Mouse (Mus musculus): Measurements from ENCODE around the gene Os9. TPM values are rescaled to one million over a fixed set of nuclear protein-coding genes. Genes with fewer than 3 reads are reported as not detected.
"Not testable (repeated sequence)": the region's sequence is repeated elsewhere in the genome, so short reads cannot be mapped to it uniquely, and the experiment has no call there.

Os9 gene
- polyA plus RNA-seq, 1 experiment from 2014 or later: 47.8 TPM

DNA sequence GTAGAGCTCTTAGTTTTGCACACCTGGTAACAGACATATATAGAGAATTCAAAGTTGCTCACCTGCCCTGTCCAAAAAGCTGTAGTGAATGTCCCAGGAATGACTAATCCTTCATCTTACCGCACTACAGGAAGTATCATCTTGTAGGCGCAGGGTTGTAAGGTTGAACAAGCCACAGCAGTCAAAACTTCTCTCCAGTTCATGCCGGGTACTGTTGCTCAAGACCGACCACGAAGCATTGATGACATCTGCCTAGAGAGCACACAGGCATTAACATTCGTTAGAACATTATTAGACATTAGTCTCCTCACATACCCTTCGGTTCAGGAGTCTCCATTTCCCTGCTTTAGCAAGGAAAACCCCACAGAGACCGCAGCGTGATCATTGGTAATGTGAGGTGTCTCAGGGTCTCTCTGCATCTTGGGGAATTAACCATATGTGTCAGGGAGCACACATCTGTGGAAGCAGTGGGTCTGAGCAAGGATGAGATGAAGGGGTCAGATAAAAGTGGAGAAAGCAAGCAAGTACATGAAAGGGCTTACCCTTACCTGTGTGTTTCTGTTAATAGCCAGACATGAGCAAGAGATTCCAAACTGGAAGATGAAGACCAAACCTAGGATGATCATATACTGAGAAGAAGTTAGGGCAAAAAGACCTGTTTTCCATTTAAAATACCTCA, 52.4 kb downstream of the Os9 start:
- no peak overlapping the region for H3K9ac ChIP-seq (replicated peaks; ENCODE audit: low read depth, low read length)
- peaks cover 41% of the 10 kb centered on the region for H3K36me3 ChIP-seq (ENCODE audit: control insufficient read depth, insufficient read depth, low read length)
- ATAC-seq (ENCODE audit: insufficient number of reproducible peaks, insufficient read depth, low FRiP score, low read depth): no peak
- peak overlapping the region; percentile 71 for H3K4me2 ChIP-seq (replicated peaks; ENCODE audit: low read depth, low read length)
- WGBS: 72% methylated on average over 9 of the region's 9 CpGs
- peaks cover 24% of the 10 kb centered on the region; the same call in 1 of the 2 replicates for H3K4me1 ChIP-seq (ENCODE audit: control insufficient read depth, insufficient read depth, low read length)
- peak overlapping the region; percentile 74 for H3K4me3 ChIP-seq (ENCODE audit: low read depth, low read length)
- H3K9me3 ChIP-seq (ENCODE audit: control insufficient read depth, low read depth, low read length): no peaks in the 10 kb centered on the region
- no peak overlapping the region for H3K27ac ChIP-seq (ENCODE audit: low read length)
- H3K27me3 ChIP-seq (ENCODE audit: control insufficient read depth, insufficient read depth, low read length): no peaks in the 10 kb centered on the region

DNA sequence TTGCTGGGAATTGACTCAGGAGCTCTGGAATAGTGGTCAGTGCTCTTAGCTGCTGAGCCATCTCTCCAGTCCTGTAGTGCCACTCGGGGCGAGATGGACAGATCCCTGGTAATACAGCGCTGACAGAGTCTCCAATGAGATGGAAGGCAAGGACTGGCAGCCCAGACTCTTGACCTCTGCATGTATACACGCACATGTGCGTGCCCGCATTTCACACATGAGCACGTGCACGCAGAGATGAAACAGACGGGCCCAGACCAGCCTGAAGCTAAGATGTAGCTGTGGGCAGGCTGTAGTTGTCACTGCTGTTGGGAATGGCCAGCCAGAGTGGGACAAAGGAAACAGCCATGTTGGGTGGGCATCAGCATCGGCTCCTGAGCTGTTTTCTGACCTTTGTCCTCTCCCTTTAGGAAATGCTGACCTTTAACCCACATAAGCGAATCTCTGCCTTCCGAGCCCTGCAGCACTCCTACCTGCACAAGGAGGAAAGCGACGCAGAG, 54.4 kb downstream of the Os9 start:
- Histone ChIP-seq H3K36me3 (ENCODE audit: control insufficient read depth, insufficient read depth, low read length) (peaks cover 41% of the 10 kb centered on the region), H3K9ac (replicated peaks; ENCODE audit: low read depth, low read length) (no peak overlapping the region), H3K4me3 (ENCODE audit: low read depth, low read length) (no peak overlapping the region), H3K4me1 (ENCODE audit: control insufficient read depth, insufficient read depth, low read length) (peaks cover 24% of the 10 kb centered on the region; the same call in 1 of the 2 replicates), H3K27me3 (ENCODE audit: control insufficient read depth, insufficient read depth, low read length) (no peaks in the 10 kb centered on the region), H3K9me3 (ENCODE audit: control insufficient read depth, low read depth, low read length) (no peaks in the 10 kb centered on the region), H3K27ac (ENCODE audit: low read length) (no peak overlapping the region), H3K4me2 (replicated peaks; ENCODE audit: low read depth, low read length) (no peak overlapping the region)
- WGBS: 88% methylated on average over 14 of the region's 14 CpGs
- no peak for ATAC-seq (ENCODE audit: insufficient number of reproducible peaks, insufficient read depth, low FRiP score, low read depth)

DNA sequence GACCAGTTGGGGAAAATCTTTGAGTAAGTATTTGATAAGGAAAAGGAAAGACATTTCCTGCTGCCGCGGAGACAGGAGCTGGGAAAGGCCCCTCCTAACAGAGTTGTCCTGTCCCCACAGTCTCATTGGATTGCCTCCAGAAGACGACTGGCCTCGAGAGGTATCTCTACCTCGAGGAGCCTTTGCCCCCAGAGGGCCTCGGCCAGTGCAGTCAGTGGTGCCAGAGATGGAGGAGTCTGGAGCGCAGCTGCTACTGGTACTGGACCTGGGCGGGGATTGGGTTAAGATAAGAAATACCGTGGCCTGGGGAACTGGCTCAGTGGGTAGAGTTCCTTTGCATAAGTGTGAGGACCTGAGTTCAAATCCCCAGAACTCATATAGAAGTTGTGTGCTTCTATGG, 55.0 kb downstream of the Os9 start:
- Histone ChIP-seq H3K27me3 (ENCODE audit: control insufficient read depth, insufficient read depth, low read length) (no peaks in the 10 kb centered on the region), H3K9ac (replicated peaks; ENCODE audit: low read depth, low read length) (no peak overlapping the region), H3K36me3 (ENCODE audit: control insufficient read depth, insufficient read depth, low read length) (peaks cover 41% of the 10 kb centered on the region), H3K9me3 (ENCODE audit: control insufficient read depth, low read depth, low read length) (no peaks in the 10 kb centered on the region), H3K4me3 (ENCODE audit: low read depth, low read length) (no peak overlapping the region), H3K27ac (ENCODE audit: low read length) (no peak overlapping the region), H3K4me1 (ENCODE audit: control insufficient read depth, insufficient read depth, low read length) (peaks cover 18% of the 10 kb centered on the region; the same call in 1 of the 2 replicates), H3K4me2 (replicated peaks; ENCODE audit: low read depth, low read length) (no peak overlapping the region)
- 80% methylated on average over 9 of the region's 9 CpGs for WGBS
- ATAC-seq (ENCODE audit: insufficient number of reproducible peaks, insufficient read depth, low FRiP score, low read depth): no peak

DNA sequence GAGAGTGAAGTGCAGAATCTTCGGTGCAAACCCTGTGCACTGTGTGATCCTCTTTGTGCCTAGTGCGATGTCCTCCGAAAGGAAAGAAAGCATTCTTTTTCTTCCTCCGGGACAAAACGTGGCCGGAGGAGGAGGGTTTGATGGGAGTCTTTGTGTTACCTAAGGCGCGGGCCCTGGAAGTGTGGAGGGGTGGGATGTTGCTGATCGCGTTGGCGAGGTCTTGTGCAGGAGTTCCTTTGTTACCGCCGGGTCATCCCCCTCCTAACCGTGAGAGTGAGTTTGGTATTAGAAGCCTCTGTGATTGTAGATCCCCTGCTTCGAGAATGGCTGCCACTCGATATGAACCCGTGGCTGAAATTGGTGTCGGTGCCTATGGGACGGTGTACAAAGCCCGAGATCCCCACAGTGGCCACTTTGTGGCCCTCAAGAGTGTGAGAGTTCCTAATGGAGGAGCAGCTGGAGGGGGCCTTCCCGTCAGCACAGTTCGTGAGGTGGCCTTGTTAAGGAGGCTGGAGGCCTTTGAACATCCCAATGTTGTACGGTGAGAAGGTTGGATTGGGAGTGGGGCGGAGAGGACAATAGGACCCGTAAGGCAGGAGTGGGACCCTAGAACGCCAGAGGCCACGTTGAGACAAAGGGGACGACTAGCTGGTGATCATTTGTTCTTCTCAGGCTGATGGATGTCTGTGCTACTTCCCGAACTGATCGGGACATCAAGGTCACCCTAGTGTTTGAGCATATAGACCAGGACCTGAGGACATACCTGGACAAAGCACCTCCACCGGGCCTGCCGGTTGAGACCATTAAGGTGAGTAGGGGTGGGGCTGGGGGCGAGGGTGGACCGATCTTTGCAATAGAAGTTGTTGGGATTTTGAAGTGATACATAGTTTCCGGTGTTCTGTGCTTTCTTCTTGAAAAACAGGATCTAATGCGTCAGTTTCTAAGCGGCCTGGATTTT, 56.7 kb downstream of the Os9 start:
- ATAC-seq (ENCODE audit: insufficient number of reproducible peaks, insufficient read depth, low FRiP score, low read depth): no peak
- Histone ChIP-seq H3K27me3 (ENCODE audit: control insufficient read depth, insufficient read depth, low read length) (no peaks in the 10 kb centered on the region), H3K4me2 (replicated peaks; ENCODE audit: low read depth, low read length) (peak overlapping the region; percentile 85), H3K4me1 (ENCODE audit: control insufficient read depth, insufficient read depth, low read length) (peaks cover 19% of the 10 kb centered on the region), H3K4me3 (ENCODE audit: low read depth, low read length) (peak overlapping the region; percentile 81), H3K9me3 (ENCODE audit: control insufficient read depth, low read depth, low read length) (no peaks in the 10 kb centered on the region), H3K9ac (replicated peaks; ENCODE audit: low read depth, low read length) (peak overlapping the region; percentile 97), H3K36me3 (ENCODE audit: control insufficient read depth, insufficient read depth, low read length) (peaks cover 41% of the 10 kb centered on the region), H3K27ac (ENCODE audit: low read length) (peak overlapping the region; percentile 86)
- 8% methylated on average over 37 of the region's 37 CpGs for WGBS

DNA sequence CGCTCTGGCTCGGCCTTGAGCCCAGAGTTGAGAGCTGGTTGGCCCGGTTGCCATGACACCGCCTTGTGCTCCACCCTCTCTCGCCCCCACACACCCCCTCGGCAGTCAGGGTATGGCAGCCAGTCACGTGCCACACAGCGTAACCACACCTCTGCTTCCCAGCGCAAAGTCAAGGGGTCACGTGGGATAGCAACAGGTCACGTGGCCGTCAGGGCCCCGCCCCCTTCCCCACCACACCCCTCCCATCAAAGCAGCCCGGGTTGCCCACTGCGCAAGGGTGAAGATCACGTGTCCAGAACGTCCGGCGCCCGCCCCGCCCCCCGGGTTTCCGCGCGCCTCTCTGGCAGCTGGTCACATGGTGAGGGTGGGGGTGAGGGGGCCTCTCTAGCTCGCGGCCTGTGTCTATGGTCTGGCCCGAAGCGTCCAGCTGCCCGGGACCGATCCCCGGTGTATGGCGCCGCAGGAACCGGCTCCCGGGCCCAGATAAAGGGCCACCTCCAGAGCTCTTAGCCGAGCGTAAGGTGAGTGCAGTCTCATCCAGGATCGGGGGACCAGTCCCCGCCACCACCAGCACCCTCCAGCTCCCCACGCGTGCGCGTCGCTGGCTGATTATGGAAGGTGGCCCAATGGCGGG, 57.6 kb downstream of the Os9 start, which contains the start of gene Cdk4:
Cdk4 (plus strand) TSS at position 296 of the 634 bp plus-strand sequence.
- H3K9ac ChIP-seq (replicated peaks; ENCODE audit: low read depth, low read length): peak within 1 kb of the TSS; percentile 97
- peak within 1 kb of the TSS; percentile 81 for H3K4me3 ChIP-seq (ENCODE audit: low read depth, low read length)
- ATAC-seq (ENCODE audit: insufficient number of reproducible peaks, insufficient read depth, low FRiP score, low read depth): peak; percentile 91
- H3K27ac ChIP-seq (ENCODE audit: low read length): peak within 1 kb of the TSS; percentile 86
- H3K36me3 ChIP-seq (ENCODE audit: control insufficient read depth, insufficient read depth, low read length): peaks cover 37% of the 10 kb centered on the region
- peak within 1 kb of the TSS; percentile 85 for H3K4me2 ChIP-seq (replicated peaks; ENCODE audit: low read depth, low read length)
- H3K4me1 ChIP-seq (ENCODE audit: control insufficient read depth, insufficient read depth, low read length): peaks cover 18% of the 10 kb centered on the region
- no peaks in the 10 kb centered on the region for H3K9me3 ChIP-seq (ENCODE audit: control insufficient read depth, low read depth, low read length)
- no peaks in the 10 kb centered on the region for H3K27me3 ChIP-seq (ENCODE audit: control insufficient read depth, insufficient read depth, low read length)
- WGBS: under 1% methylated on average over 46 of the region's 46 CpGs

DNA sequence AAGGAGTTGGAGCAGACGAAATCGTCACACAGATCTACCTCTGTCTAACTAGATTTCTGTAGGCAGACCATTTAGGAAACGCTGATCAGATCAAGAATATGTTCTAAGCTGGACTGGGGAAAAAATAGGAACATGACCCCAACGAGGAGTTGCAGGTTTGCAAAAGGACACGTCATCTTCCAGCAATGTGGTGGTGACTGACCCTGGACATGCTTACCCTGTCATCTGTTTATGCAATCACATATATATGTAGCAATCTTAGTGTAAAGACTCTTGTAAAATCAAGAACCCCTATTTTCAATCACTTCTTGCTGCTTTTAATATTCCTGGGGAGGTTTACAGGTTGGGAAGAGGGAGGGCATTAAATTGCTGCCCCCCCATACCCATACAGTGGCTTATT, 58.4 kb downstream of the Os9 start:
- Histone ChIP-seq H3K4me3 (ENCODE audit: low read depth, low read length) (no peak overlapping the region), H3K4me2 (replicated peaks; ENCODE audit: low read depth, low read length) (no peak overlapping the region), H3K9ac (replicated peaks; ENCODE audit: low read depth, low read length) (no peak overlapping the region), H3K36me3 (ENCODE audit: control insufficient read depth, insufficient read depth, low read length) (peaks cover 28% of the 10 kb centered on the region), H3K27me3 (ENCODE audit: control insufficient read depth, insufficient read depth, low read length) (no peaks in the 10 kb centered on the region), H3K9me3 (ENCODE audit: control insufficient read depth, low read depth, low read length) (no peaks in the 10 kb centered on the region), H3K4me1 (ENCODE audit: control insufficient read depth, insufficient read depth, low read length) (peaks cover 21% of the 10 kb centered on the region; the same call in 1 of the 2 replicates), H3K27ac (ENCODE audit: low read length) (no peak overlapping the region)
- 74% methylated on average over 5 of the region's 5 CpGs for WGBS
- ATAC-seq (ENCODE audit: insufficient number of reproducible peaks, insufficient read depth, low FRiP score, low read depth): no peak

- Histone ChIP-seq H3K4me1 (ENCODE audit: control insufficient read depth, insufficient read depth, low read length) (peaks cover 21% of the 10 kb centered on the region; the same call in 1 of the 2 replicates), H3K36me3 (ENCODE audit: control insufficient read depth, insufficient read depth, low read length) (peaks cover 26% of the 10 kb centered on the region)
- not testable (repeated sequence) for H3K4me3 ChIP-seq (ENCODE audit: low read depth, low read length); H3K27me3 ChIP-seq (ENCODE audit: control insufficient read depth, insufficient read depth, low read length); H3K4me2 ChIP-seq (replicated peaks; ENCODE audit: low read depth, low read length); H3K9ac ChIP-seq (replicated peaks; ENCODE audit: low read depth, low read length); ATAC-seq (ENCODE audit: insufficient number of reproducible peaks, insufficient read depth, low FRiP score, low read depth); H3K27ac ChIP-seq (ENCODE audit: low read length); H3K9me3 ChIP-seq (ENCODE audit: control insufficient read depth, low read depth, low read length)
- WGBS: 87% methylated on average over 4 of the region's 4 CpGs
These were observed 58.8 kb downstream of the Os9 start for GRCm38 (mm10) chr10:127062101-127062500.

DNA sequence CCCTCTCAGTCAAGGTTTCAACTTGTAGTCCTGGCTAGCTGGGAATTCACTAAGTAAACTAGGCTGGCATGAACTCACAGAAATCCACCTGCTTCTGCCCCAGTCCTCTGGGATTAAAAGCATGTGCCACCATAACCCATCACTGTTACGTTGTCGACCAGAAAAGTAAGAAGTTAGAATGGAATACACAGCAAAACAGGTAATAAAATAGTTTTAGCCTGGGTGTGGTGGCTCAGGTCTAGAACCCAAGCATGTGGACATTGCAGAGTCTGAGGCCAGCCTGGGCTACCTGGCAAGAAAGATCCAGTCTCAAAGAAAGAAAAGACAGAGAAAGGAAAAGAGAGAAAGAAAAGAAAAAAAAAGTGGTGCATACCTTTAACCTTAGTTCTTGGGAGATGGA, 59.4 kb downstream of the Os9 start:
- H3K36me3 ChIP-seq (ENCODE audit: control insufficient read depth, insufficient read depth, low read length): peaks cover 23% of the 10 kb centered on the region
- H3K4me2 ChIP-seq (replicated peaks; ENCODE audit: low read depth, low read length): no peak overlapping the region
- H3K27ac ChIP-seq (ENCODE audit: low read length): no peak overlapping the region
- WGBS: 70% methylated on average over 2 of the region's 2 CpGs
- no peaks in the 10 kb centered on the region for H3K27me3 ChIP-seq (ENCODE audit: control insufficient read depth, insufficient read depth, low read length)
- peaks cover 21% of the 10 kb centered on the region; the same call in 1 of the 2 replicates for H3K4me1 ChIP-seq (ENCODE audit: control insufficient read depth, insufficient read depth, low read length)
- ATAC-seq (ENCODE audit: insufficient number of reproducible peaks, insufficient read depth, low FRiP score, low read depth): no peak
- no peak overlapping the region for H3K9ac ChIP-seq (replicated peaks; ENCODE audit: low read depth, low read length)
- H3K9me3 ChIP-seq (ENCODE audit: control insufficient read depth, low read depth, low read length): no peaks in the 10 kb centered on the region
- no peak overlapping the region for H3K4me3 ChIP-seq (ENCODE audit: low read depth, low read length)
